Mouse (Mus musculus) liver, adult 2 months (tissue): ENCODE data around the gene Pnliprp2. TPM values are rescaled to one million over a fixed set of nuclear protein-coding genes. Genes with fewer than 3 reads are reported as not detected.

ENCODE experiments used
- DNase-seq: peaks from one replicate; pipeline ENCODE4 v3.0.0-alpha.2; 2011; ENCODE audit warnings: low read depth, low spot score; ENCODE audit errors: extremely low read depth
- H3K27ac ChIP-seq: fragments of 200-500 bp; replicated peaks from 2 replicates; pipeline ENCODE4 v1.5.1; 2012; ENCODE audit warnings: low read depth, mild to moderate bottlenecking, control low read depth, inconsistent platforms, low read length; ENCODE audit not compliant: insufficient read depth
- H3K27me3 ChIP-seq: fragments of 200-500 bp; 2 replicates; pipeline ENCODE4 v1.6.1; 2012; ENCODE audit warnings: mild to moderate bottlenecking, moderate library complexity, low read length, inconsistent platforms; ENCODE audit not compliant: control insufficient read depth, insufficient read depth
- H3K36me3 ChIP-seq: fragments of 200-500 bp; 2 replicates; pipeline ENCODE4 v1.6.1; 2012; ENCODE audit warnings: low read length, inconsistent platforms; ENCODE audit not compliant: control insufficient read depth, insufficient read depth
- H3K4me1 ChIP-seq: fragments of 200-500 bp; 2 replicates; pipeline ENCODE4 v1.6.1; 2011; ENCODE audit warnings: low read length; ENCODE audit not compliant: control insufficient read depth, insufficient read depth
- H3K4me3 ChIP-seq: fragments of 200-500 bp; 2 replicates; pipeline ENCODE4 v1.5.1; 2011; ENCODE audit warnings: low read depth, mild to moderate bottlenecking, control low read depth, low read length, moderate library complexity; ENCODE audit not compliant: insufficient read depth
- H3K79me2 ChIP-seq: fragments of 200-500 bp; 2 replicates; pipeline ENCODE4 v1.6.1; 2012; ENCODE audit warnings: inconsistent platforms, mild to moderate bottlenecking, low read length, moderate library complexity; ENCODE audit not compliant: control insufficient read depth, insufficient read depth
- H3K9ac ChIP-seq: fragments of 200-500 bp; 2 replicates; pipeline ENCODE4 v1.6.1; 2012; ENCODE audit warnings: low read depth, mild to moderate bottlenecking, control low read depth, inconsistent platforms, low read length
- CTCF ChIP-seq: fragments of 200-500 bp; IDR thresholded peaks from 2 replicates; pipeline ENCODE4 v1.5.1; 2011; ENCODE audit warnings: low read depth, low read length, control low read depth
- POLR2A ChIP-seq: fragments of 200-500 bp; IDR thresholded peaks from 2 replicates; pipeline ENCODE4 v1.6.1; 2011; ENCODE audit warnings: low read length, control low read depth; ENCODE audit not compliant: insufficient read depth; ENCODE audit errors: extremely low read depth
- WGBS: fragments of 180-500 bp; shearing (Covaris S2); methylation state at CpG from one replicate; pipeline ENCODE4 v1.1.7; 2018; 5-methylcytosine and 5-hydroxymethylcytosine counted together
- polyA plus RNA-seq: library from polyadenylated mRNA; depleted of rRNA; stranded (reverse); fragments of >200 nt; gene quantifications from 2 replicates; pipeline ENCODE4 v1.2.3, GENCODE M21; 2012; rRNA removed
- total RNA-seq: library from RNA; depleted of rRNA; stranded (reverse); fragments of >200 nt; gene quantifications from 2 replicates; pipeline ENCODE4 v1.2.3, GENCODE M21; 2014; rRNA removed

Gene Pnliprp2
- total and polyA plus RNA-seq, 2 experiments: 7.8 TPM; not detected in 1

GRCm38 (mm10) chr19:58817398-58817797 is 57.9 kb downstream of the Pnliprp2 start:
- no peaks in the 10 kb centered on the region for H3K79me2 ChIP-seq
- TF ChIP-seq POLR2A: no peak
- no peak for TF ChIP-seq CTCF
- 84% methylated on average over 11 of the region's 11 CpGs for WGBS
- no peak overlapping the region for H3K4me3 ChIP-seq
- no peaks in the 10 kb centered on the region for H3K4me1 ChIP-seq
- H3K27ac ChIP-seq: no peak overlapping the region
- H3K36me3 ChIP-seq: no peaks in the 10 kb centered on the region
- no peaks in the 10 kb centered on the region for H3K27me3 ChIP-seq
- H3K9ac ChIP-seq: no peak overlapping the region
- DNase-seq: no peak

- Histone ChIP-seq H3K9ac (no peak overlapping the region), H3K79me2 (no peaks in the 10 kb centered on the region), H3K27me3 (no peaks in the 10 kb centered on the region), H3K4me3 (no peak overlapping the region), H3K4me1 (no peaks in the 10 kb centered on the region), H3K36me3 (no peaks in the 10 kb centered on the region), H3K27ac (no peak overlapping the region)
- TF ChIP-seq POLR2A (no peak), CTCF (no peak)
- DNase-seq: no peak
- WGBS: 65% methylated on average over 14 of the region's 14 CpGs
Measured at GRCm38 (mm10) chr19:58818571-58819415, 59.3 kb downstream of the Pnliprp2 start.

DNA sequence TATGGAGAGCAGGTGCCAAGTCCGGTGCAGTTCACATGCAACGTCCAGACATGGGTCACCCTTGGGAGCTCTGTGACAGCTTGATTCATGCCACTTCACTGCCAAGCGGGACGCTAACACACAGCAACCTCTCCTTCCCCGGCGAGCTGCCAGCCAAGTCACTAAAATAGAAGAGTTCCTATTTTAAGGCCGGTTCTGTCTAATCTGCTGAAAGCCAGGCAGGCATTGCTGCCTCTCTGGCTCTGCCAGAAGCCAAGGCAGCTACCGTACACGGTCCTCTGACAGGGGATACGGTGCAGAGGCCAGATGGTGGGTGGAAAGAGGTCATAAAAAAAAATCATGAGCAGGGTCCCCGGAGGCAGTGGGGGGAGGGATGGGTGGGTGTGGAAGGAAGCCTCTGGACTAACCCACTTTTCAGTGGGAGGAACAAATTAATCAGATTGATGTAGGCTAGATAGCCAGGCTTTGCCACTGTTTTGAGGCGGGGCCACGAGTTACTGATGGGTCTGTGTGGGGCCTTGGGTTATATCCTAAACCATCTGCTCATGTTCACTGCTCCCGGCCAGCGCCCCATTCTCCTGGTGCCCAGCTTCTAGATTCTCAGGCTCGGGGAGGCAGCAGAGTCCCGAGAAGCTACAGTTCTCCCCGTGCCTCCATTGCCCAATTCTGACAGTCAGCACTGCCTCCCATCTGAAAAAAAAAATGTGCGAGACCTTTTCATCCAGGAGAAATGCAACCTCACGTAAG is 63.1 kb downstream of the Pnliprp2 start:
- H3K27ac ChIP-seq: no peak overlapping the region
- H3K79me2 ChIP-seq: no peaks in the 10 kb centered on the region
- H3K4me3 ChIP-seq: no peak overlapping the region
- no peak overlapping the region for H3K9ac ChIP-seq
- H3K27me3 ChIP-seq: no peaks in the 10 kb centered on the region
- 85% methylated on average over 20 of the region's 20 CpGs for WGBS
- H3K36me3 ChIP-seq: no peaks in the 10 kb centered on the region
- DNase-seq: no peak
- no peaks in the 10 kb centered on the region for H3K4me1 ChIP-seq
- no peak for TF ChIP-seq POLR2A

DNA sequence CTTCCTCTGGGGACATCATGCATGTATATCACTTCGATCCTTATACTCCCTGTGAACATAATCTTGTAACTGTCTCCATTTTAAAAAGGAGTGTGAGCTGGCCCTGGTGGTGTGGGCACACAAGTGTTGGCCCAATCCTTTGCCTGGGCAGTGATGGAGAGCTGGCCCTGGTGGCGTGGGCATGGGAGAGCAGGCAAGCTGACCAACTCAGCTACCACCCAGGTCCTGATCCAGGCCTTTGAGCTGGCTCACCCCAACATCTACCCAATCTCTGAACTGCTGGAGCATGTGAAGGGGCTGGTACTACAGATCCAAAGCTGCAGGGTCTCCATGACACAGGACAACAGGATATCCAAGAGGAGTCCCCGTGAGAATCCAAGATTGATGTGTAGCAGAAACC is 63.8 kb downstream of the Pnliprp2 start:
- Histone ChIP-seq H3K9ac (no peak overlapping the region), H3K36me3 (no peaks in the 10 kb centered on the region), H3K27ac (no peak overlapping the region), H3K79me2 (no peaks in the 10 kb centered on the region), H3K4me3 (no peak overlapping the region), H3K27me3 (no peaks in the 10 kb centered on the region), H3K4me1 (no peaks in the 10 kb centered on the region)
- TF ChIP-seq CTCF: no peak
- no peak for TF ChIP-seq POLR2A
- no peak for DNase-seq
- 94% methylated on average over 3 of the region's 3 CpGs for WGBS

GRCm38 (mm10) chr19:58824316-58824715 is 64.8 kb downstream of the Pnliprp2 start:
- no peaks in the 10 kb centered on the region for H3K79me2 ChIP-seq
- no peaks in the 10 kb centered on the region for H3K36me3 ChIP-seq
- TF ChIP-seq POLR2A (no peak), CTCF (no peak)
- no peak overlapping the region for H3K4me3 ChIP-seq
- no peak overlapping the region for H3K9ac ChIP-seq
- WGBS: 66% methylated on average over 1 of the region's 1 CpGs
- H3K4me1 ChIP-seq: no peaks in the 10 kb centered on the region
- no peak overlapping the region for H3K27ac ChIP-seq
- no peaks in the 10 kb centered on the region for H3K27me3 ChIP-seq
- no peak for DNase-seq

Other genes with a start within 250 kb of the Pnliprp2 start
- gene Ccdc172, start 247.7 kb upstream of the Pnliprp2 start, total RNA-seq: not detected in 2 replicates
- gene Ccdc172, start 247.7 kb upstream of the Pnliprp2 start, polyA plus RNA-seq: not detected in 2 replicates
- gene Pnlip, start 107.2 kb upstream of the Pnliprp2 start, total RNA-seq: 27.7 and 147 TPM in 2 replicates
- 0.25 TPM in 1 of 2 replicates, not detected in the other for gene Pnlip, start 107.2 kb upstream of the Pnliprp2 start, polyA plus RNA-seq
- 5.9 and 43.8 TPM in 2 replicates for gene Pnliprp1, start 30.8 kb upstream of the Pnliprp2 start, total RNA-seq
- 0.17 and 0.23 TPM in 2 replicates for gene Pnliprp1, start 30.8 kb upstream of the Pnliprp2 start, polyA plus RNA-seq
- not detected in 2 replicates for gene 1700019N19Rik, start 34.7 kb downstream of the Pnliprp2 start, total RNA-seq
- not detected in 2 replicates for gene 1700019N19Rik, start 34.7 kb downstream of the Pnliprp2 start, polyA plus RNA-seq
- not detected in 2 replicates for gene Eno4, start 183.7 kb downstream of the Pnliprp2 start, total RNA-seq
- 0.05 TPM in 1 of 2 replicates, not detected in the other for gene Eno4, start 183.7 kb downstream of the Pnliprp2 start, polyA plus RNA-seq
- gene Hspa12a, start 183.9 kb downstream of the Pnliprp2 start, total RNA-seq: 1.0 and 1.1 TPM in 2 replicates
- 0.93 and 1.1 TPM in 2 replicates for gene Hspa12a, start 183.9 kb downstream of the Pnliprp2 start, polyA plus RNA-seq